In the genomic region with DNA sequence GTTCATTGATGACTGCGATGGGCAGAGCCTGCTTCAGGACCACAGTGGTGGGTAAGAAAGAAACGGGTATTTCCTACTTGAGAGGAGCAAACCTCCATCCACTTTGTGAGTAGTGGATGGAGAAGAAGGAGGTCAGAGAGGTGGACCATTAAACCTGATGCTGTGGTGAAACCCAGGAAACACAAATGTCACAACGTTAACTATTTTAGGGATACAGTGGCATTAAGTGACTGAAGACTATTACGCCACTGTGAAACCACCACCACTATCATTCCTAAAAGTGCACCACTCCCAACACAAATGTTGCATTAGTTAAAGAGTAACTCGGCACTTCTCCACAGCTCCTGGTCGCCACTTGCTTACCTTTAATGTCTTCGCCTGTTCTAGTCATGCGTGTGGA, we compare ENCODE assay signal across 23 mouse cellular contexts.
DNase-seq lines count a peak whose midpoint lies in the region; ATAC-seq lines count a peak whose summit lies in the region.
"Had no signal": no experiment of that assay in that cellular context is flagged by ENCODE, and none has a peak within 500 bp of the region (broad histone marks: within the 10 kb centered on the region; RNA-seq: fewer than 3 reads in every experiment).

No protein-coding gene starts in this region.

- H3K4me1 ChIP-seq in liver, embryonic 16.5 days (ENCODE audit: control insufficient read depth, low read depth, low read length) = no peaks in the 10 kb centered on the region
- H3K4me1 ChIP-seq: embryonic facial prominence, embryonic 10.5 days; embryonic facial prominence, embryonic 12.5 days; forebrain, embryonic 13.5 days had no signal

- H3K4me2 ChIP-seq in liver, embryonic 16.5 days (ENCODE audit: low read depth, low read length) = no peak overlapping the region
- H3K4me2 ChIP-seq: embryonic facial prominence, embryonic 12.5 days; forebrain, embryonic 13.5 days had no signal

- WGBS in liver, embryonic 16.5 days (ENCODE audit: insufficient replicate concordance) = 60% methylated on average over 8 of the region's 8 CpGs

- no peaks in the 10 kb centered on the region for H3K27me3 ChIP-seq in liver, embryonic 16.5 days (ENCODE audit: control insufficient read depth, insufficient read depth, low read depth, low read length)
- H3K27me3 ChIP-seq: CH12.LX; embryonic facial prominence, embryonic 12.5 days; forebrain, embryonic 13.5 days; Patski had no signal

- no peaks in the 10 kb centered on the region for H3K9me3 ChIP-seq in liver, embryonic 16.5 days (replicated peaks; ENCODE audit: control insufficient read depth, low read length)
- H3K9me3 ChIP-seq: embryonic facial prominence, embryonic 10.5 days; forebrain, embryonic 13.5 days had no signal

- no peaks in the 10 kb centered on the region for H3K36me3 ChIP-seq in liver, embryonic 16.5 days (ENCODE audit: control insufficient read depth, insufficient read depth)
- H3K36me3 ChIP-seq: embryonic facial prominence, embryonic 10.5 days; embryonic facial prominence, embryonic 12.5 days; G1E had no signal

- 0 out of 2 replicates have a peak, but pooled peaks have one; percentile 19 for ATAC-seq in liver, embryonic 16.5 days (ENCODE audit: low read depth)
- peak; percentile 57 for ATAC-seq in megakaryocyte progenitor cell, adult 5-6 weeks (replicated peaks; ENCODE audit: poor library complexity)
- ATAC-seq: activated CD4-positive, CD25-positive, alpha-beta regulatory T cell, adult 4 months; CD4-positive, CD25-positive, alpha-beta regulatory T cell, adult 4 months; forebrain, embryonic 13.5 days; Patski had no signal

- no peak overlapping the region for H3K4me3 ChIP-seq in liver, embryonic 16.5 days (ENCODE audit: low read depth, low read length)
- H3K4me3 ChIP-seq: embryonic facial prominence, embryonic 10.5 days; embryonic facial prominence, embryonic 12.5 days; forebrain, embryonic 13.5 days had no signal

- H3K27ac ChIP-seq in liver, embryonic 16.5 days (ENCODE audit: low read length) = no peak overlapping the region
- H3K27ac ChIP-seq: embryonic facial prominence, embryonic 10.5 days; embryonic facial prominence, embryonic 12.5 days; forebrain, embryonic 13.5 days had no signal

- no peak overlapping the region for H3K9ac ChIP-seq in liver, embryonic 16.5 days (ENCODE audit: low read depth, low read length)
- H3K9ac ChIP-seq: embryonic facial prominence, embryonic 12.5 days; forebrain, embryonic 13.5 days had no signal

- DNase-seq in heart, adult 11 months = peak; percentile 34
- DNase-seq in heart, adult 8-10 months (ENCODE audit: low spot score) = no peak
- no peak for DNase-seq in liver
- DNase-seq in urinary bladder, adult 18-20 months (ENCODE audit: low spot score in 2 of 2) = no peak
- no peak for DNase-seq in frontal cortex, postnatal 36 days (ENCODE audit: low spot score in 2 of 2)
- DNase-seq: adrenal gland, adult 8-10 months; adrenal gland, postnatal 14 days; adrenal gland, postnatal 36 days; B cell, adult 2 months; cerebellum, adult 11-12 months; cerebellum, adult 9-10 months; cerebellum, postnatal 10 days; cerebellum, postnatal 25 days had no signal
